Mouse (Mus musculus): ENCODE results near the gene Pak4.
"Not testable (repeated sequence)": the region's sequence is repeated elsewhere in the genome, so short reads cannot be mapped to it uniquely, and the experiment has no call there.

Gene Pak4

DNA sequence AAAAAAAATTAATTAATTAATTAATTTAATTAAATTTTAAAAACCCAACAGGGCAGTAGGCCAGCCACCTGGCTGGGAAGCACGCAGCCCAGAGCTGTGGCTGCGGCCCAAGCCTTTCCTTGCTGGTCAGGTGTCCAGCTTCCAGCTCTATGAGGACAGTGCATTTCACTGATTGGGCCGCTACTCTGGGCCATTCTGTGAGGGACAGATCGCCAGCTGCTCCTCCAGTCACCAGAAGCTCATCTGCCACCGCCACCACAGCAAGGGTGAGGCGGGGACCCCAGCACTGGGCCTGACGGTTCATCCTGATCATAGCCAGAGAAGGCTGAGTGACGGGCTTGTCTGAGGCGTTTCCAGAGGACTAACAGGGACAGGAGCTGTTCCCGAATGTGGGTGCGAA, 36.0 kb downstream of the Pak4 start:
- no peak for DNase-seq (ENCODE audit: low spot score)

DNA sequence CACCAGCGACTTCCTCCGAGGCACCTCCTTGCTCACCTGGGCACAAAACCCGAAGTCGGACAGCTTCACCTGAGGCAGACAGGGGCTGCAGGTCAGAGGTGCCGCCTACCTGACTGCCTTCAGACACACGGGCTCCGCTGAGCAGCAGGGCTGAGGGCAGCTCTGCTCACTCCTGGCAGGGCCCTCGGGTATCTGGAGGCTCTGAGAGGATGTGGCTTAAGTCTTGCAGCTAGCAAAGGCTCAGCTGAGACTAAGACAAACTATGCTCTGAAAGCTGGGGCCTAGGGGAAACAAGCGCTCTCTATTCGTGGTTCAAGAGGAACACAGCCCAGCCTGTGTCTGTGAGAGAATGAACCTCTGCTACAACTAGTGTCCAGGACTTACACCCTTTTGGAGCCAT, 37.1 kb downstream of the Pak4 start:
- DNase-seq (ENCODE audit: low spot score) = no peak

DNA sequence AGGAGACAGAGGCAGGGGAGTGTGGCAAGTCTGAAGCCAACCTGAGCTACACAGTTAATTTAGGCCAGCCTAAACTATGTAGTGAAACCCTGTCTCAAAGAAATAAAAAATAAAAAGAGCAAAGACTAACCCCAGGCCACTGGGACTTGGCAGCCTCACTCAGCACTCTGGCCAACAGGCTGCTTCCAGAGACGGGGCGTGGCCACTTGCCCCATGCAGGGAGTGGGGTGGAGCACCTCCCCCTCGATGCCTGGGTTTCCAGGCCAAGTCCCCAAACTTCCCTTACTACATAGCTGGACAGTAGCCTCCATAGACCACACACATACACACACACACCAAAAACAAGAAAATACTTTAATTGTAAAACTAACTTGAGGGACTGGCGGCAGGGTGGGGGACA, 39.5 kb downstream of the Pak4 start:
- no peak for DNase-seq (ENCODE audit: low spot score)

DNA sequence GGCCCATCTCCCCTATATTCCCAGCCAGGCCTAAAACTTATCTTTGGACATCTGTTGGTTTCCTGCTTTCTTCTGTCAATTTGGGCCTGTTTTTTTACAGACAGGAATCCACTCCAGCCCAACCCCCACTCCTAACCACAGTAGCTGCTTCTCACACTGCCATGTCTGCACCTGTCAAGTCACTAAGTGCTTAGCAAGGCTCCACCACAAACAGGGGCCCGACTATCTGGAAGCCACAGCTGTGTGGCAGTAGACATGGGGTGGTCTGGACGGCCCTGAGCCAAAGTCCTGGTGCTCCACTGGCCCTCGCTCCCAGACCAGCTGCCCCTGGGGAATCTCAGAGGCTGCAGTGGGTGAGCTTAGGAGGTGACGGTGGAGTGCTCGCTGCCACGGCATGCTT, 40.3 kb downstream of the Pak4 start:
- DNase-seq (ENCODE audit: low spot score) = no peak

DNA sequence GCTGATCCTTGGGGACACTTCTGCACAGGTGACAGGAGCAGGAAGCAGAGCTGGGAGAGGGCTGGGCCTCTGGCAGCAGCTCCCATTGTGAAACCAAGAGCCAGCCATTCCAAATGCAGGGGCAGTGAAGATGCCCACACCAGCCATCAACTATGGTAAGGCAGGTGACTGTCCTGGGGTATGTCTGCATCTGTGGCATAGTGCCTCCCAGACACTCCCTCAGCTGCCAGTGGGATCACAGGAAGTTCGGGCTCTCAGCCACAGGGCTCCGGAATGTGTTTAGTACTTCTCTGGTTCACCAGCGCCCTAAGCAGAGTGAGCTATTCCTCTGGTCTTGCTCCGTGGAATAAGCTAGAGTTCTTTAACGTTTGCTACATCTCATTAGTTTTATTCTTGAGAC, 40.9 kb downstream of the Pak4 start:
- DNase-seq (ENCODE audit: low spot score) = no peak

DNA sequence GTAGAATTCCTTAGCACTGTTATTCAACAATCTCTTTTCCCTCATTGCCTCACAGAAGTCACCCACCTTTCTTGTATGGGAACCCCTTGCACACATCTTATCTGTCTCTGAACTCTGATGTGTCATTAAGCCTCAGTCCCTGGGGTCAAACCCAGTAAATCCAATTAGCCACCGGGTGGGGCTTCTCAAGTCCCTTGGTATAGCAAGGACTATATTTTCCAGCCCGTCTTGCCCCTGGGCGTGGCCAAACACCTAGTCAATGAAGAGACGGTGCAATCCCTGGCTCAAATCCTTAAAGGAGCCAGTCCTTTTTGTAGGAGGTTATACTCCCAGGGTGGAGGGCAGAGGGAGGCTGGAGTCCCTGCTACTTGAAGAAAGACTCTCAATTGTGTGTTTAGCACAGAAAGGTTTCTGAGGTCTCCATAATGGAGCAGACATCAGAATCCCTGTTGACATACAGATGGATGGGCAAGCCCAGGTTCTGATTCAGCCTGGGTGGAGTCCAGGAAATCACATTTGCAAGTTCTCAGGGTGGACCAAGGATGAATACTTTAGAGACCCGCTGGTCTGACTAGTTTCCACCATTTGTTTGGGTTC, 41.9 kb downstream of the Pak4 start:
- peak; percentile 35 for DNase-seq (ENCODE audit: low spot score)

DNA sequence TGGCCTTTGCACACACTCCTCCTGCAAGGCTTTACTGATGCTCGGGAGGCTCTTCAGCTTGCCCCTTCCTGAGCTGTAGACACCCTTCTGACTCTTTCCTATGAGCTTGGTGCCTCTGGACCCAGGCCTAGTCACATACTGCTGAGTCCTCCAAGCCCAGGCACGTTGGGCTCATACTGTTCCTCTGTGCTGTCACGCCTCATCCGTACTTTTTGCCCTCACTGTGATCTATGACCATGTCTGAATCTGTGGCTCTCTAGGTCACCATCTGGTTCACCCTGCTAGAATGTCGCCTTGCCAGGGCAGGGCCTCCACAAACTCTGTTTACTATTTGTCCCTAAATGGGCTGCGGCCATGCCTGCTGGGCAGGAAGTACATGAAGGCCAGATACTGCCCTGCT, 44.9 kb downstream of the Pak4 start:
- DNase-seq (ENCODE audit: low spot score) = no peak

DNA sequence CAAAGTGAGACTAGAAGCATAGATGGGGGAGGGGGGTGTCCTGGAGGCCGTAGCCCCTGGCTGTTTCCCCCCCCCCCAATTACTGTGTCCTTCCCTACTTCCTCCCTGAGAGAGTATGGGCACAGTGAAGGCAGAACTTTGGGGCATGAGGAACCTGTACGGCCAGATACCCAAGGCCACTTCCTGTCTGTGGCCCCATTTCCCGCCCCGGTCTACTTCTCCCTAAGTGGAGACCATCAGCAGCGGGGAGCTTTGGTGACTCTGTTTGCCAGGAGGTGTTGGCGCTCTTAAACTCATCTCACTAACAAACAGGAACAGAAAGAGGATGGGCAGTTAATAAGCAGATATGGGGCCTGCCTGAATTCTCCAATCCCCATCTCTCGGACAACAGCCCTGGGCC, 50.4 kb downstream of the Pak4 start:
- DNase-seq (ENCODE audit: low spot score) = no peak

DNA sequence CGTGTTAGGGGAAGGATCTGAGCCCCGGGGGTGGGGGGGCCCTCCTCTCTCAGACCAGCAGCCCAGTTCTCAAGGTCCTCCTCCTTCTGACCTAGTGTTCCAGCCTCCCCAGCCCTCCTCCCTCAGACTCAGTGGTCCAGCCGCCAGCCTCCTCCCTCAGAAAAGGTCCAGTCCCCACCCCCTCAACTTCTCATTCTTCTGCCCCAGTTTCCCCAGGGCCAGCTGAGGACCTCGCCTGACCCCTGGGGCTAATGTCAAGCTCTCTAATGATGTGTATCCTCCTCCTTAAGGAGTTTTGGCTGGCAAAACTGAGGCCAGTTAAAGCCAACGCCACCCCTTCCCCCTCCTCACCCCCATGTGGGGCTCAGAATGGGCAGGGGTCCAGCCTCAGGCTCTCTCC, 50.8 kb downstream of the Pak4 start, which contains the start of gene Nccrp1:
Gene Nccrp1 (minus strand): TSS at position 101 of the 400 bp plus-strand sequence.
- peak; percentile 30 for DNase-seq (ENCODE audit: low spot score)

DNA sequence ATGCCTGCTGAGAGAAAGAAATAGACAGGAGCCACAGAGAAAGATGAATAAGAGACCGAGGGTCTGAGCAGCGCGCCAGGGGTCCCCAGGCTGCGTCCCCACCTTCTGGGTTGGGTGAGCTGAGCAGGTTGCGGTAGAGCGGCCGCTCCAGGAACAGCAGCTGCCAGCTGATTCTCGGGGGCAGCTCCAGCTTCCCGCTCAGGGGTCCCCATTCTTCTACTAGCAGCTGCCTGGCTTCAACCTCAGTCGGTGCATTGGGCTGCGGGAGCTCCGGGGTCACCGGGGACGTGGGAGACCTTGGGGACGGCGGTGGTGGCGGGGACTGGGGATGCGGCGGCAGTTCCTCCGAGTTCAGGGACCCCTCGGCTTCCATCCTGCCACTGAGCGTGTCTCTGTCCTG, 51.3 kb downstream of the Pak4 start:
- peak; percentile 47 for DNase-seq (ENCODE audit: low spot score)

DNA sequence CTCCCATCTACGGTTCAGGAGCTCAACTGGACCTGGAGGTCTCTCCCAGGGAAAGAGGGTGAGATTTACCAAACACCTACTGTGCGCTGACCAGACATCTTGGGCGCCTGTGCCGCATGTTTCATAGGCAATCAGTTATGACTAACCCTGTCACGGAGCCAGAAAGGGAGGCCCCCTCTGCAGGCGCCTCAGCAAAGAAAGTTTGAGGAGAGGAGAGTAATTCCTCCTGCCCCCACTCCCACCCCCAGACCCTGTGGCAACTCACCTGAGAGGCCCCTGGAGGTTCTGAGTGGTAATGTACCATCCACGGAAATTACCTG, 52.1 kb downstream of the Pak4 start:
- no peak for DNase-seq (ENCODE audit: low spot score)

DNA sequence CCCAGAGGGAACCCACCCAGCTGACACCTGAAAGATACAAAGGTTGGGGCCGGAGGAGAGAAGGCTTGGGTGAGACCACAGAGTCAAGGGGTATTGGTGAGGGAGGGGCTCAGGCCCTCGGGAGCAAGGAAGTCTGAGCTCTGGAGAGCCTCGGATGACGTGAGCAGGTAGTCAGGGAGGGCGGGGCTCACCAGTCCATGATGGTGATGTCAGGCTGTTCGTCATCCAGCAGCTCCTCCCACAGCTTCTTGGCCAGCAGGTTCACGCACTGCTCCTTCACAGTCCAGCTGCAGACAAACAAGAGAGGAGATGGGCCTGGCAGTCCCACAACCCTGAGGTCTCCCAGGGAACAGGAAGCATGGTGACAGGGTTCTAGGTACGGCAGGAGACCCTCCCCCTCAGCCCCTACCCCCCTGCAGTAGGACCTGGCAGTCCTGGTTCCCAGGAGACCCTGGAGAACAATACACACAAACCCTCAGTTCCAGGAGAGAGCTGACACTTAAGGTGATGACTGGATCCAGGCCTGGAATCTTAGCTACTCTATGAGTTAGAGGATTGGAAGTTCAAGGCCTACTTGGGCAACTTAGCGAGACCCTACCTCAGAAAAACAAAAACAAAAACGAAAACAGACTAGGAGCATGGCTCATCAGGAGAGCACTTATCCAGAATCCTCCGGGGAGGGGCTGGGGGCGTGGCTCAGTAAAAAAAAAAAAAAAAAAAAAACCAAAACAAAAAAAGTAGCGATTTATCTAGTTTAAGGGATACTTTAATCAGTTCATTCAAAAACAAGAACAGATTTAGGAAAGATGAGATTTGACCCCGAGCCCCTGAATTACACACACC, 52.7 kb downstream of the Pak4 start:
- DNase-seq (ENCODE audit: low spot score) = peak; percentile 55

DNA sequence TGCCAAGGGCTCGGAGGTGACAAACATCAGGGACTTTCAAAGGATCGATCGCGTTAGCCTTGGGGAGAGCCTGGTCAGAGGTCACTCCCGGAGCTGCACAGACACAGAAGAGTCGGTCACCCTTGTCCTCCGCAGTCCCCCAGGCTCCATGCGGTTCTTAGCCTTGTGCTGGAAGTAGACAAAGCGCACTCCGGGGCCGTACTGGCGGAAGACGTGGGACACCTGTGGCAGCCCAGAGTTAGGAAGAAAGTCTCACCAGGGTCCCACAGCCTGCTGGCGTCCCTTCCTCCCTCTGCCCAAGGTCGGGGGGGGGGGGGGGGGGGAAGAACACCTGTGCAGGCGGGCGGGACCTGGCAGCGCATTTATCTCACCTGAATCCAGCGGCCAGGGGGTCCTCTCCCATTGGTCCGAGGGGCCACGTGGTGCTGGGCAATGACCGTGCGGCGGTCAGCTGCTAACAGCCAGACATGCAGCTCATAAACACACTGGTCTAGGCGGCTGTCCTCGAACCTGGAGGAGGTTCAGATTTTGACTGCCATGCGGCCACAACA, 53.9 kb downstream of the Pak4 start:
- peak; percentile 27 for DNase-seq (ENCODE audit: low spot score)

DNA sequence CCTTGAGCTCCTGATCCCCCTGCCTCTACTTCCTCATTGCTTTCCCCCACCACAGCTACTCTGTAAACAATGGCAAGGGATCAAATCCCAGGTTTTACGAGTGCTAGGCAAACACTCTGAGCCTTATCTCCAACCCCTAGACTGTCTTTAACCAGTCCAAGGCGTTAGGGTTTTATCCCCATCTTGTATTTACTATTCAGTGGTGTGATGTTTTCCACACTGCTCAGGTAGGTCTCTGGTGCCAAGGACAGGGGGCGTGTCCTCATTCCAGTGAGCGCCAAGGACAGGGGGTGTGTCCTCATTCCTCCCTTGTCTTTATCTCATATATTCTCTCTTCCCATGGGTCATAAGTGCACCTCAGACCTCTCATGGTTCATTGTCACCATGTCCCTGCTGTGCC, 57.5 kb downstream of the Pak4 start, which contains the start of gene Sycn:
Gene Sycn (plus strand): TSS at position 360 of the 400 bp plus-strand sequence.
- DNase-seq (ENCODE audit: low spot score) = no peak

DNA sequence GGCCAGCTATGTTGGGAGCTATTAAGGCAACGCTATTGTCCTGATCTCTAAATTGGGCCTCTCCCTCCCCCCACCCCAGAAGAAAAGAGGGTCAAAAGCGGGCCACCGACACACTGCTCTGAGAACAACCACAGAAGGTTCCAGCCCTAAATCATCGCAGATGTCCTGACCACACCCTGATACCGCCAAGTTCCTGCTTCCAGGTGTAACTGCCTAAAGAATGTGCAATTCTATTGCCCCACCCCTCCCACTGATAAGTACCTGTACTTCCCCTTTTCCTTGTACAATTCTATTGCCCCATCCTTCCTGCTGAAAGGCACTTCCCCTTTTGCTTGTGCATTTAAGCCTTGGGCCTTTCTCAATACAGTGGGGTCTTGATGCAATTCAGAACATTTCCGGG, 59.1 kb downstream of the Pak4 start:
- not testable (repeated sequence) for DNase-seq (ENCODE audit: low spot score)

DNA sequence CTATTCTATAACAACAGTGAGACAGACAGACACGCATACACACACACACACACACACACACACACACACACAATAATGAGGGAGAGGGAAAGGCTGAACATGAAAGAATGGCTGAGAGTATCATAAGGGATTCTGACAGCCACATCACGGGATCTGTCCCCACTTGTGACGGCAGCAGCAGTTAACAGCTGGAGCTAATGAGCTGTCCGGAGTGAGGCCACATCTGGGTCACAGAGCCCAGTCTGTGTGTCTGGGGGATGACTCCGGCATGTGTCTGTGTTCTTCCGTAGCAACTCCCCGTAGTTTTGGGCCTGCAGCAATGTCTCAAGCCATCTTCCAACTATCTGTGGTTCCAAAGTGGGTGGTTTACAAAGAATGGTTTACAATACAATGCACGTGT, 66.0 kb downstream of the Pak4 start:
- DNase-seq (ENCODE audit: low spot score) = no peak

DNA sequence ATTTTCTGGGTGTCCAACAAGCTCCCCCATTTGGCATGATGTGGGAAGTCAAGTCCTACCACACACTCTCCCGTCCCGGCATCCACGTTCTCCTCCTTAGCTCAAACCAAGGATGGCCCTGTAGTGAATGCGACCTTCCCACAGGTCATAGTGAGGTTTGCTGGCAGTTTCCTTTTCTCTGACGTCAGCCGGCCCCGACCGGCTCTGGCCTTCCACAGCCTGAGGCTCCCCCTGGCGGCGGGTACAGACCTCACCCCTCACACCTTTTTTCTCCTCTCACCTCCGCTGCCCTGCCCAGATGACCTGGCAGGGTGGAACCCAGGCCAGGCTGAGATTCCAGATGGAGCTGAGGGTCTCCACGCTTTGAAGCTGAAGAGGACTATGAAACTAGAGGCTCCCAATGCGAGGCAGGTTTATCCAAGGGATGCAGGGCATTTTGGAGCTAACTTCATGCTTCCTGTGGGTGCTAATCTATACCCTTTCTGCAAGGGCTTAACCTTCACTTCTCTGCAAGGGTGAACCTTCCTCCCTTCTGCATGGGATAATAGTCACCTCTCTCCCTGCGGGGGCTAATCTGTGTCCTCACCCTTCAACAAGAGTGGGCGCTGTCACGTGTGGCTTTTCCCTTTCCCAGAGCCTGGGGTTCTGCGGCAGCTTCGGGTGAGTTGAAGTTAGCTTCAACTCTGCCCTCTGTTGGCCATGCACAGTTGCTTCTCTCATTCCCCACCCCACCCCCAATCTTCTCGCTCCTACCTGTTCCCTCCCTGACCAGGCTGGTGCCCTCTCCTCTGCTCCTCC, 69.9 kb downstream of the Pak4 start:
- peak; percentile 83 for DNase-seq (ENCODE audit: low spot score)

DNA sequence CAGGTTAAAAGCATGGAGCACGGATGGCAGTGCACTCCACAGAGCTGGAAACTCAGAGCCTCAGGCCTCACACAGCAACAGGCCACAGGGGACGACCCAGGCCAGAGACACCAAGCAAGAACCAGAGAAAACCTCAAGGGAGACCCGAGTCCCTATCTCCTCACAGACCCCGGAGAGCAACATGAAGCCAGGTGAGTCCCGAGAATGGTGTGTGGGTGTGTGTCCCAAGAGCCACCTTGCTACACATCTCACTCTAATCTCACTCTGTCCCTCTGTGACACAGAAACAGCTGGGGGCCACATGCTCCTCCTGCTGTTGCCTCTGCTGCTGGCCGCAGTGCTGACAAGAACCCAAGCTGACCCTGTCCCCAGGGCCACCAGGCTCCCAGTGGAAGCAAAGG, 75.4 kb downstream of the Pak4 start, which contains the start of gene Ifnl3:
Gene Ifnl3 (plus strand): TSS at position 301 of the 400 bp plus-strand sequence.
- not testable (repeated sequence) for DNase-seq (ENCODE audit: low spot score)

DNA sequence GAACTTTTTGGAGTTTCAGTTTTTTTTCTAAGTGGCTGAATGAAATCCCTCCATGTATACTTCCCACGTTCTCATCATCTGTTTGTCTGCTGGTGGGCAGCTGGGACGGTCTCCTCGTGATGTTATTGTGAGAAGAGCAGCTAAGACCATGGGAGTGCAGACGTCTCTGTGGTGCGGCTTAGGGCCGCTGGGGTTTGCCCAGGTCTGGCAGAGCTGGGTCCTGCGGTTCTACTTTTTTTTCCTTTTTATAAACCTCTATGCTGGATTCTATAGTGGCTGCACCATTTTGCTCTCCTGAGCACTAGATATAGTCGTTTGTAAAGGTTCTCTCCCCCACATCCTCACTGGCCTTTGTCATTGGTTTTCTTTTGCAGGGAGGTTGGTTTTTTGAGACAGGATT, 86.5 kb downstream of the Pak4 start:
- no peak for DNase-seq (ENCODE audit: low spot score)

DNA sequence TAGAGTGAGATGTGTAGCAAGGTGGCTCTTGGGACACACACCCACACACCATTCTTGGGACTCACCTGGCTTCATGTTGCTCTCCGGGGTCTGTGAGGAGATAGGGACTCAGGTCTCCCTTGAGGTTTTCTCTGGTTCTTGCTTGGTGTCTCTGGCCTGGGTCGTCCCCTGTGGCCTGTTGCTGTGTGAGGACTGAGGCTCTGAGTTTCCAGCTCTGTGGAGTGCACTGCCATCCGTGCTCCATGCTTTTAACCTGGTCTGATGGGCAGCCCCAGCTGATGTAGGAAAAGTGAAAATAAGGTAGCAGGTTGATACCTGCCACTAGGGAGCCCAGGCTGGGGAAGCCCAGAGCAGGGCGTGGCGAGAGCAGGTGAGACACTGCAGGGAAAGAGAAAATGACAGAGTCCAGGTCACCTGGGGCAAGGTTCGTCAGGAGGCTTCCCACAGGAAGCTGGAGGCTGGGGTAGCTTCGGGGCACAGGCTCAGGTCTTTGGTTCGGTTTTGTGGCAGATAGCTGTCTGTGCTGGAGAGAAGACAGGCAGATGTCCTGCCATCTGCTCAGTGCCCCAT, 87.5 kb downstream of the Pak4 start, which contains the start of gene Ifnl2:
Gene Ifnl2 (minus strand): TSS at position 51 of the 570 bp plus-strand sequence.
- not testable (repeated sequence) for DNase-seq (ENCODE audit: low spot score)

DNA sequence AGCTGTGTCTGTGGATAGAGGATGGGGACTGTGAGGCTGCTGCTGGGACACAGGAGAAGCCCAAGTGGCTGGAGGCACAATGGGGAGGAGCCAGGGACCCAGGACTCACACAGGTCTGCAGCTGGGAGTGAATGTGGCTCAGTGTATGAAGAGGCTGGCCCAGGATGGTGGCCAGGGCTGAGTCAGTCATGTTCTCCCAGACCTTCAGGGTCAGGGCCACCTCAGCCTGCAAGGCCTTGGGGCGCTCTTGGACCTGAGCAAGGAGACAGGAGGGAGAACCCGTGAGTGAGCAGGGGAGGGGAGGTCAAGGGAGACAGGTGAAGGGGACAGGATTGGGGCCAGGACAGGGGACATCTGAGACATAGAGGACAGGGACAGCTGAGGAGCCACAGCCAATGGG, 88.9 kb downstream of the Pak4 start:
- not testable (repeated sequence) for DNase-seq (ENCODE audit: low spot score)

Measured in retina, embryonic 14.5 days (tissue).